Mouse (Mus musculus) midbrain, embryonic 10.5 days (tissue): Measurements from ENCODE around the gene Tmem200c. TPM values are rescaled to one million over a fixed set of nuclear protein-coding genes. Genes with fewer than 3 reads are reported as not detected.
A peak's percentile ranks its signal among the peaks of the same experiment; 100 is the strongest.

Experiments used
- DNase-seq: peaks from one replicate; pipeline ENCODE4 v3.0.0-alpha.2; 2017; ENCODE audit warnings: low spot score
- H3K27ac ChIP-seq: fragments of 300-500 bp; sonication (generic); replicated peaks from 2 replicates; pipeline ENCODE4 v1.5.1; 2016; ENCODE audit warnings: mild to moderate bottlenecking
- H3K27me3 ChIP-seq: fragments of 300-500 bp; sonication (generic); 2 replicates; pipeline ENCODE4 v1.6.1; 2016; ENCODE audit warnings: low read depth, mild to moderate bottlenecking; ENCODE audit not compliant: poor library complexity, severe bottlenecking
- H3K36me3 ChIP-seq: fragments of 300-500 bp; sonication (generic); 2 replicates; pipeline ENCODE4 v1.6.1; 2016; ENCODE audit warnings: mild to moderate bottlenecking, moderate library complexity
- H3K4me1 ChIP-seq: fragments of 300-500 bp; sonication (generic); 2 replicates; pipeline ENCODE4 v1.6.1; 2016
- H3K4me3 ChIP-seq: fragments of 300-500 bp; sonication (generic); 2 replicates; pipeline ENCODE4 v1.5.1; 2016; ENCODE audit warnings: mild to moderate bottlenecking, moderate library complexity
- H3K9me3 ChIP-seq: fragments of 300-500 bp; sonication (generic); replicated peaks from 2 replicates; pipeline ENCODE4 v1.6.1; 2016; ENCODE audit warnings: mild to moderate bottlenecking
- WGBS: fragments of 180-500 bp; shearing (Covaris S2); methylation state at CpG from one replicate; pipeline ENCODE4 v1.1.7; 2016; 5-methylcytosine and 5-hydroxymethylcytosine counted together
- polyA plus RNA-seq: library from polyadenylated mRNA; unstranded; fragments of >200 nt; fragmentation: Nextera tagmentation; extraction: Ambion mirVana; gene quantifications from 2 replicates; pipeline ENCODE4 v1.2.1, GENCODE M21; 2016

The Tmem200c gene
- 1.4 and 1.7 TPM in 2 replicates for polyA plus RNA-seq

- H3K4me3 ChIP-seq, result no peak within 1 kb of the TSS
- no peaks in the 10 kb centered on the region for H3K4me1 ChIP-seq
- DNase-seq, result no peak
- no peaks in the 10 kb centered on the region for H3K9me3 ChIP-seq
- H3K27me3 ChIP-seq, result no peaks in the 10 kb centered on the region
- H3K27ac ChIP-seq, result no peak within 1 kb of the TSS
- no peaks in the 10 kb centered on the region for H3K36me3 ChIP-seq
- WGBS, result 72% methylated on average over 6 of the region's 6 CpGs
Measured at GRCm38 (mm10) chr17:68826323-68826722, at the start of gene Tmem200c. Gene Tmem200c (plus strand): TSS chr17:68826623.

GRCm38 (mm10) chr17:68793741-68794140 lies 32.7 kb upstream of the Tmem200c start:
- no peaks in the 10 kb centered on the region for H3K27me3 ChIP-seq
- H3K36me3 ChIP-seq, result no peaks in the 10 kb centered on the region
- WGBS, result 89% methylated on average over 4 of the region's 4 CpGs
- H3K4me3 ChIP-seq, result no peak overlapping the region
- H3K9me3 ChIP-seq, result no peaks in the 10 kb centered on the region
- no peak for DNase-seq
- no peaks in the 10 kb centered on the region for H3K4me1 ChIP-seq
- H3K27ac ChIP-seq, result no peak overlapping the region

- H3K4me1 ChIP-seq, result peaks cover 36% of the 10 kb centered on the region
- no peaks in the 10 kb centered on the region for H3K9me3 ChIP-seq
- H3K27ac ChIP-seq, result peak overlapping the region; percentile 87
- H3K27me3 ChIP-seq, result peaks cover 76% of the 10 kb centered on the region
- WGBS, result 0% methylated on average over 15 of the region's 15 CpGs
- no peak for DNase-seq
- no peaks in the 10 kb centered on the region for H3K36me3 ChIP-seq
- peak overlapping the region; percentile 62 for H3K4me3 ChIP-seq
Measured at GRCm38 (mm10) chr17:68836655-68837012, 10.2 kb downstream of the Tmem200c start.

GRCm38 (mm10) chr17:68837013-68837858 lies 10.8 kb downstream of the Tmem200c start:
- Histone ChIP-seq H3K27me3 (peaks cover 83% of the 10 kb centered on the region), H3K4me3 (peak overlapping the region; percentile 62), H3K36me3 (no peaks in the 10 kb centered on the region), H3K27ac (peak overlapping the region; percentile 87), H3K9me3 (no peaks in the 10 kb centered on the region), H3K4me1 (peaks cover 41% of the 10 kb centered on the region)
- WGBS, result under 1% methylated on average over 72 of the region's 72 CpGs
- DNase-seq, result peak; percentile 82

GRCm38 (mm10) chr17:68837859-68838194 lies 11.4 kb downstream of the Tmem200c start:
- H3K36me3 ChIP-seq, result no peaks in the 10 kb centered on the region
- WGBS, result 7% methylated on average over 4 of the region's 4 CpGs
- no peak for DNase-seq
- peak overlapping the region; percentile 62 for H3K4me3 ChIP-seq
- peaks cover 41% of the 10 kb centered on the region for H3K4me1 ChIP-seq
- H3K9me3 ChIP-seq, result no peaks in the 10 kb centered on the region
- peak overlapping the region; percentile 87 for H3K27ac ChIP-seq
- peaks cover 88% of the 10 kb centered on the region for H3K27me3 ChIP-seq

- no peak for DNase-seq
- peak overlapping the region; percentile 69; the same call in 1 of the 2 replicates for H3K4me3 ChIP-seq
Measured at GRCm38 (mm10) chr17:68839888-68840571, 13.6 kb downstream of the Tmem200c start.

GRCm38 (mm10) chr17:68840572-68840939 lies 14.1 kb downstream of the Tmem200c start:
- Histone ChIP-seq H3K4me3 (peak overlapping the region; percentile 69), H3K4me1 (peaks cover 41% of the 10 kb centered on the region), H3K36me3 (no peaks in the 10 kb centered on the region), H3K27me3 (peaks cover 81% of the 10 kb centered on the region), H3K9me3 (no peaks in the 10 kb centered on the region), H3K27ac (no peak overlapping the region)
- no peak for DNase-seq
- 12% methylated on average over 10 of the region's 10 CpGs for WGBS

More at GRCm38 (mm10) chr17:68839888-68840571, 13.6 kb downstream of the Tmem200c start:
- Histone ChIP-seq H3K9me3 (no peaks in the 10 kb centered on the region), H3K27ac (no peak overlapping the region), H3K36me3 (no peaks in the 10 kb centered on the region), H3K4me1 (peaks cover 41% of the 10 kb centered on the region), H3K27me3 (peaks cover 86% of the 10 kb centered on the region)
- 11% methylated on average over 17 of the region's 17 CpGs for WGBS

- peak; percentile 81 for DNase-seq
- under 1% methylated on average over 75 of the region's 75 CpGs for WGBS
- Histone ChIP-seq H3K36me3 (no peaks in the 10 kb centered on the region), H3K4me1 (peaks cover 39% of the 10 kb centered on the region), H3K9me3 (no peaks in the 10 kb centered on the region), H3K27me3 (peaks cover 74% of the 10 kb centered on the region), H3K4me3 (peak overlapping the region; percentile 69), H3K27ac (peak overlapping the region; percentile 75)
Measured at GRCm38 (mm10) chr17:68841097-68841891, 14.9 kb downstream of the Tmem200c start.

GRCm38 (mm10) chr17:68841892-68842252 lies 15.4 kb downstream of the Tmem200c start:
- WGBS, result 3% methylated on average over 20 of the region's 22 CpGs
- peaks cover 68% of the 10 kb centered on the region for H3K27me3 ChIP-seq
- peaks cover 34% of the 10 kb centered on the region for H3K4me1 ChIP-seq
- H3K27ac ChIP-seq, result peak overlapping the region; percentile 75
- H3K36me3 ChIP-seq, result no peaks in the 10 kb centered on the region
- peak overlapping the region; percentile 69 for H3K4me3 ChIP-seq
- no peaks in the 10 kb centered on the region for H3K9me3 ChIP-seq
- DNase-seq, result no peak

- H3K27ac ChIP-seq, result no peak overlapping the region
- WGBS, result 95% methylated on average over 5 of the region's 5 CpGs
- H3K4me1 ChIP-seq, result peaks cover 12% of the 10 kb centered on the region
- H3K36me3 ChIP-seq, result no peaks in the 10 kb centered on the region
- no peaks in the 10 kb centered on the region for H3K9me3 ChIP-seq
- DNase-seq, result no peak
- H3K27me3 ChIP-seq, result peaks cover 27% of the 10 kb centered on the region
- no peak overlapping the region for H3K4me3 ChIP-seq
Measured at GRCm38 (mm10) chr17:68845931-68846330, 19.5 kb downstream of the Tmem200c start.

- Histone ChIP-seq H3K9me3 (no peaks in the 10 kb centered on the region), H3K36me3 (no peaks in the 10 kb centered on the region), H3K4me3 (no peak overlapping the region), H3K27me3 (no peaks in the 10 kb centered on the region), H3K4me1 (no peaks in the 10 kb centered on the region), H3K27ac (no peak overlapping the region)
- DNase-seq, result no peak
- WGBS, result 78% methylated on average over 6 of the region's 6 CpGs
Measured at GRCm38 (mm10) chr17:68848739-68849138, 22.3 kb downstream of the Tmem200c start.

GRCm38 (mm10) chr17:68852171-68852966 lies 25.9 kb downstream of the Tmem200c start:
- no peak for DNase-seq
- Histone ChIP-seq H3K4me3 (no peak overlapping the region), H3K27me3 (no peaks in the 10 kb centered on the region), H3K4me1 (no peaks in the 10 kb centered on the region), H3K36me3 (no peaks in the 10 kb centered on the region), H3K9me3 (no peaks in the 10 kb centered on the region), H3K27ac (no peak overlapping the region)
- WGBS, result 86% methylated on average over 7 of the region's 7 CpGs
